Mouse (Mus musculus) CH12.LX (cell line): Measurements from ENCODE around the gene Slit2. TPM values are rescaled to one million over a fixed set of nuclear protein-coding genes. Genes with fewer than 3 reads are reported as not detected.

Experiments used
- DNase-seq: peaks from one replicate; pipeline ENCODE4 v3.0.0-alpha.2; 2013; ENCODE audit errors: extremely low read depth
- H3K27ac ChIP-seq: 2 replicates; pipeline ENCODE4 v1.5.1; 2012; ENCODE audit warnings: low read depth, mild to moderate bottlenecking, control low read depth, moderate library complexity; ENCODE audit not compliant: insufficient read depth
- H3K27me3 ChIP-seq: replicated peaks from 2 replicates; pipeline ENCODE3; 2012; ENCODE audit warnings: inconsistent platforms
- H3K36me3 ChIP-seq, 2 experiments: replicated peaks in 1 of 2; 2 replicates each; pipeline versions ENCODE3 to v1.6.1; 2012; ENCODE audit warnings: inconsistent platforms in 1 of 2, low read length in 1 of 2, mild to moderate bottlenecking in 1 of 2, mixed read lengths in 1 of 2, moderate library complexity in 1 of 2; ENCODE audit not compliant: control insufficient read depth in 1 of 2, insufficient read depth in 1 of 2
- H3K4me1 ChIP-seq, 2 experiments: 2 replicates each; pipeline ENCODE4 v1.6.1; 2012; ENCODE audit warnings: inconsistent platforms in 1 of 2, moderate library complexity in 1 of 2; ENCODE audit not compliant: insufficient read depth in 2 of 2, control insufficient read depth in 1 of 2
- H3K4me2 ChIP-seq: 2 replicates; pipeline ENCODE4 v1.6.1; 2012; ENCODE audit warnings: low read depth, mild to moderate bottlenecking, control low read depth; ENCODE audit not compliant: poor library complexity, insufficient read depth, severe bottlenecking
- H3K4me3 ChIP-seq, 3 experiments: fragments of 150-350 bp in 1 of 3; sonication (generic) in 1 of 3; replicated peaks in 1 of 3; 2 replicates each; pipeline versions ENCODE3 to v1.5.1; 2011 to 2012; ENCODE audit warnings: low read depth in 2 of 3, low read length in 2 of 3, mild to moderate bottlenecking in 2 of 3, moderate library complexity in 2 of 3, control low read depth in 1 of 3, improper control_type of control experiment in 1 of 3, inconsistent platforms in 1 of 3, mixed read lengths in 1 of 3; ENCODE audit not compliant: poor library complexity in 1 of 3
- H3K79me2 ChIP-seq: replicated peaks from 2 replicates; pipeline ENCODE4 v1.6.1; 2012; ENCODE audit warnings: mild to moderate bottlenecking, moderate library complexity; ENCODE audit not compliant: control insufficient read depth, poor library complexity, insufficient read depth, severe bottlenecking; ENCODE audit errors: extremely low read depth
- H3K9ac ChIP-seq: 2 replicates; pipeline ENCODE4 v1.6.1; 2012; ENCODE audit warnings: low read depth, mild to moderate bottlenecking, control low read depth, moderate library complexity; ENCODE audit not compliant: insufficient read depth
- H3K9me3 ChIP-seq: replicated peaks from 2 replicates; pipeline ENCODE3; 2012; ENCODE audit warnings: low read length, inconsistent platforms, mixed read lengths
- BHLHE40 ChIP-seq: IDR thresholded peaks from 2 replicates; pipeline ENCODE4 v1.6.1; 2011; ENCODE audit warnings: mild to moderate bottlenecking, low read depth, low read length, improper control_type of control experiment
- CHD2 ChIP-seq: IDR thresholded peaks from 2 replicates; pipeline ENCODE4 v1.6.1; 2011; ENCODE audit warnings: low read length, improper control_type of control experiment
- CTCF ChIP-seq, 2 experiments: IDR thresholded peaks in 1 of 2; conservative IDR thresholded peaks in 1 of 2; 2 replicates each; pipeline ENCODE4 v1.5.1; 2011 to 2012; ENCODE audit warnings: low read depth in 2 of 2, low read length in 2 of 2, improper control_type of control experiment in 1 of 2, inconsistent platforms in 1 of 2, mild to moderate bottlenecking in 1 of 2, moderate library complexity in 1 of 2
- EP300 ChIP-seq: IDR thresholded peaks from 2 replicates; pipeline ENCODE4 v1.6.1; 2011; ENCODE audit warnings: low read length, improper control_type of control experiment
- ETS1 ChIP-seq: conservative IDR thresholded peaks from 2 replicates; pipeline ENCODE4 v1.6.1; 2012; ENCODE audit warnings: low read depth, mild to moderate bottlenecking, inconsistent platforms, low read length, improper control_type of control experiment, moderate library complexity
- GABPA ChIP-seq: IDR thresholded peaks from 2 replicates; pipeline ENCODE4 v1.6.1; 2012; ENCODE audit warnings: low read depth, low read length, improper control_type of control experiment, inconsistent platforms; ENCODE audit not compliant: insufficient replicate concordance
- HCFC1 ChIP-seq: IDR thresholded peaks from 2 replicates; pipeline ENCODE4 v1.6.1; 2012; ENCODE audit warnings: low read depth, mild to moderate bottlenecking, inconsistent platforms, low read length, improper control_type of control experiment
- IRF4 ChIP-seq: IDR thresholded peaks from 2 replicates; pipeline ENCODE4 v1.6.1; 2014; ENCODE audit warnings: low read depth, mild to moderate bottlenecking, inconsistent platforms, low read length, improper control_type of control experiment
- JUND ChIP-seq: conservative IDR thresholded peaks from 2 replicates; pipeline ENCODE4 v1.6.1; 2011; ENCODE audit warnings: low read depth, low read length, improper control_type of control experiment
- MAZ ChIP-seq: IDR thresholded peaks from 2 replicates; pipeline ENCODE4 v1.6.1; 2012; ENCODE audit warnings: low read depth, mild to moderate bottlenecking, inconsistent platforms, low read length, improper control_type of control experiment, moderate library complexity
- MEF2A ChIP-seq: IDR thresholded peaks from 2 replicates; pipeline ENCODE4 v1.6.1; 2014; ENCODE audit warnings: low read depth, mild to moderate bottlenecking, inconsistent platforms, low read length, improper control_type of control experiment, borderline replicate concordance
- MYC ChIP-seq: IDR thresholded peaks from 2 replicates; pipeline ENCODE4 v1.6.1; 2011; ENCODE audit warnings: low read depth, mild to moderate bottlenecking, improper control_type of control experiment, low read length
- POLR2A ChIP-seq: IDR thresholded peaks from 2 replicates; pipeline ENCODE4 v1.6.1; 2011; ENCODE audit warnings: low read depth, mild to moderate bottlenecking, improper control_type of control experiment, low read length
- POLR2AphosphoS2 ChIP-seq: IDR thresholded peaks from 2 replicates; pipeline ENCODE4 v1.6.1; 2011; ENCODE audit warnings: low read depth, low read length, improper control_type of control experiment
- RAD21 ChIP-seq: IDR thresholded peaks from 2 replicates; pipeline ENCODE4 v1.6.1; 2011; ENCODE audit warnings: low read depth, mild to moderate bottlenecking, low read length, improper control_type of control experiment, moderate library complexity
- RCOR1 ChIP-seq: conservative IDR thresholded peaks from 2 replicates; pipeline ENCODE4 v1.6.1; 2012; ENCODE audit warnings: low read depth, mild to moderate bottlenecking, inconsistent platforms, low read length, improper control_type of control experiment
- SMC3 ChIP-seq: IDR thresholded peaks from 2 replicates; pipeline ENCODE4 v1.6.1; 2011; ENCODE audit warnings: low read depth, low read length, improper control_type of control experiment
- TBP ChIP-seq: conservative IDR thresholded peaks from 2 replicates; pipeline ENCODE4 v1.6.1; 2011; ENCODE audit warnings: low read depth, low read length, improper control_type of control experiment
- ZC3H11A ChIP-seq: IDR thresholded peaks from 2 replicates; pipeline ENCODE4 v1.6.1; 2012; ENCODE audit warnings: low read depth, mild to moderate bottlenecking, inconsistent platforms, low read length, improper control_type of control experiment
- ZMIZ1 ChIP-seq: IDR thresholded peaks from 2 replicates; pipeline ENCODE4 v1.6.1; 2012; ENCODE audit warnings: low read depth, mild to moderate bottlenecking, inconsistent platforms, low read length, improper control_type of control experiment
- ZNF384 ChIP-seq: IDR thresholded peaks from 2 replicates; pipeline ENCODE4 v1.6.1; 2012; ENCODE audit warnings: low read depth, low read length, improper control_type of control experiment, inconsistent platforms
- dilution Hi-C: fragments of 300-500 bp; cut with MboI; formaldehyde crosslinking; loops from 2 replicates; pipeline ENCODE4 v1.14.3; 2020; ENCODE audit warnings: low sequenced_read_pairs; ENCODE audit not compliant: extremely low pct_unique_long_range_greater_than_20kb, extremely low pct_ligation_motif_present
- in situ Hi-C: fragments of 300-500 bp; cut with MboI; formaldehyde crosslinking; loops from 3 replicates; pipeline ENCODE4 v1.14.3; 2019; ENCODE audit warnings: low sequenced_read_pairs, low pct_ligation_motif_present, low pct_unique_long_range_greater_than_20kb, mixed read lengths
- polyA plus RNA-seq: library from polyadenylated mRNA; unstranded; fragments of >175 nt; gene quantifications from 2 replicates; pipeline ENCODE4 v1.2.1, GENCODE M21; 2012; ENCODE audit warnings: low read depth; ENCODE audit not compliant: insufficient read length
- total RNA-seq, 2 experiments: library from RNA; depleted of rRNA; stranded (reverse); fragments of 300-350 nt in 1 of 2; fragments of >200 nt in 1 of 2; gene quantifications; 2 replicates each; pipeline ENCODE4 v1.2.3; 2012 to 2014

Gene Slit2
- total and polyA plus RNA-seq, 3 experiments: 0.04 to 0.20 (median 0.17) TPM

DNA sequence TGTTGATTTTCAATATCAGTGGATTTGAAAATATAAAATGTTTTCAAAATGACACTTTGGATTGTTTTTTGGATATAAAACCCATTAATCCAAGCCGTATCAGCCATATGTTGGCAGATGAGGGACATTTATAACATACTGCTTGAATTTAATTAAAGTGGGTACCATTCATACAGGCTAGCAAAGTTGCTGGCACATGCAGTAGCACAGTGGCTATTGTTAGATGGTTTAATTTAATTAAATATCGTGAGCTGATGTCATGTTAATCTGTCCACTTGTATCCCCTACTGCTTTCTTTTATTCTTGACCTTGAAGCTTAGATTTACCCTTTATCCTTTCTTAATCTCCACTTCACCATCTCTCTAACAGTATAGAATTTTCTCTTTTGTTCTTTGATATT lies 232.3 kb downstream of the Slit2 start:
- DNase-seq: no peak
- Histone ChIP-seq H3K27ac (no peak overlapping the region), H3K36me3 (no peaks in the 10 kb centered on the region), H3K27me3 (no peaks in the 10 kb centered on the region), H3K4me3 (no peak overlapping the region), H3K9ac (no peak overlapping the region), H3K9me3 (no peaks in the 10 kb centered on the region), H3K79me2 (no peaks in the 10 kb centered on the region), H3K4me2 (no peak overlapping the region), H3K4me1 (no peaks in the 10 kb centered on the region)
- dilution Hi-C loops (no loop called here), in situ Hi-C loops (no loop called here)
- TF ChIP-seq CTCF (conservative IDR thresholded peaks at IDR 0.05 in 1 of 2, IDR thresholded peaks at IDR 0.05 in 1 of 2; ENCODE audit: low read depth in 2 of 2, low read length in 2 of 2) (no peak), POLR2A (no peak), HCFC1 (no peak), CHD2 (no peak), MYC (no peak), ZNF384 (no peak), SMC3 (no peak), ETS1 (no peak), EP300 (no peak), MEF2A (no peak), IRF4 (no peak), RCOR1 (no peak), POLR2AphosphoS2 (no peak), ZC3H11A (no peak), ZMIZ1 (no peak), JUND (no peak), TBP (no peak), MAZ (no peak), BHLHE40 (no peak), RAD21 (no peak)

DNA sequence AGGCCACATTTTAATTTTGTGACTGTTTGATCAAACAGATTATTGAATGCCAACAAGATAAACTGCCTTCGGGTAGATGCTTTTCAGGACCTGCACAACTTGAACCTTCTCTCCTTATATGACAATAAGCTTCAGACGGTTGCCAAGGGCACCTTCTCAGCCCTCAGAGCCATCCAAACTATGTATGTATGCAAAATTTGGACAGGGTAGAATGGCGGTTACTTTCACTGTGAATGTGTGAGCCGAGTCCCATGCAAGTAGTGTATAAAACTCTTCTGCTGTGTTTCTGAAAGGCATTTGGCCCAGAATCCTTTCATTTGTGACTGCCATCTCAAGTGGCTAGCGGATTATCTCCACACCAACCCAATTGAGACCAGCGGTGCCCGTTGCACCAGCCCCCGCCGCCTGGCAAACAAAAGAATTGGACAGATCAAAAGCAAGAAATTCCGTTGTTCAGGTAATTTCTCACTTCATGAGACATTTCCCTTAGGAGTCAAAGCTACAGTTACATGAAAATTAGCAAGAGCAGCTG lies 236.8 kb downstream of the Slit2 start:
- in situ Hi-C loops: no loop called here
- Histone ChIP-seq H3K36me3 (no peaks in the 10 kb centered on the region), H3K9ac (no peak overlapping the region), H3K4me3 (no peak overlapping the region), H3K27me3 (no peaks in the 10 kb centered on the region), H3K9me3 (no peaks in the 10 kb centered on the region), H3K27ac (no peak overlapping the region), H3K4me1 (no peaks in the 10 kb centered on the region), H3K4me2 (no peak overlapping the region), H3K79me2 (no peaks in the 10 kb centered on the region)
- dilution Hi-C loops: no loop called here
- TF ChIP-seq GABPA: no peak
- no peak for DNase-seq
